Mouse (Mus musculus): ENCODE results near the gene Pawr.

- peak; percentile 60 for TF ChIP-seq CTCF (IDR thresholded peaks at IDR 0.05; ENCODE audit: borderline replicate concordance, insufficient read depth, low read length)
- no peak for TF ChIP-seq POLR2A (IDR thresholded peaks at IDR 0.05; ENCODE audit: low read depth, low read length)
Observed at GRCm38 (mm10) chr10:108300843-108301242, 31.1 kb upstream of the Pawr start.

Measured in embryonic fibroblast, embryonic 13.5 days (primary cell).